Mouse (Mus musculus) olfactory bulb, adult 2 months (tissue): Measurements from ENCODE around the gene Copg1. TPM values are rescaled to one million over a fixed set of nuclear protein-coding genes. Genes with fewer than 3 reads are reported as not detected.

Source experiments
- H3K27ac ChIP-seq: fragments of 200-500 bp; 2 replicates; pipeline ENCODE4 v1.5.1; 2012; ENCODE audit warnings: low read depth, low read length; ENCODE audit not compliant: insufficient read depth
- H3K4me1 ChIP-seq: fragments of 200-500 bp; 2 replicates; pipeline ENCODE4 v1.6.1; 2012; ENCODE audit warnings: low read length; ENCODE audit not compliant: control insufficient read depth, insufficient read depth
- H3K4me3 ChIP-seq: fragments of 200-500 bp; 2 replicates; pipeline ENCODE4 v1.5.1; 2012; ENCODE audit warnings: mild to moderate bottlenecking, low read depth, low read length, moderate library complexity; ENCODE audit not compliant: insufficient read depth
- CTCF ChIP-seq: fragments of 200-500 bp; IDR thresholded peaks from 2 replicates; pipeline ENCODE4 v1.5.1; 2012; ENCODE audit warnings: low read depth, mild to moderate bottlenecking, low read length, moderate library complexity; ENCODE audit not compliant: insufficient read depth
- POLR2A ChIP-seq: fragments of 200-500 bp; IDR thresholded peaks from 2 replicates; pipeline ENCODE4 v1.6.1; 2012; ENCODE audit warnings: mild to moderate bottlenecking, low read depth, low read length, moderate library complexity; ENCODE audit not compliant: insufficient read depth
- WGBS: fragments of 180-500 bp; shearing (Covaris S2); methylation state at CpG from one replicate; pipeline ENCODE4 v1.1.7; 2018; 5-methylcytosine and 5-hydroxymethylcytosine counted together
- polyA plus RNA-seq: library from polyadenylated mRNA; stranded (reverse); fragments of >200 nt; gene quantifications from 2 replicates; pipeline ENCODE4 v1.2.4, GENCODE M21; 2012; ENCODE audit warnings: low replicate concordance; ENCODE audit not compliant: missing spikeins, insufficient read depth, insufficient read length

The Copg1 gene
- 490 TPM in 1 of 2 replicates, not detected in the other for polyA plus RNA-seq

- H3K27ac ChIP-seq: peak within 1 kb of the TSS; percentile 39
- H3K4me3 ChIP-seq: peak within 1 kb of the TSS; percentile 86
- TF ChIP-seq POLR2A: peak; percentile 64
- peak; percentile 69 for TF ChIP-seq CTCF
- peaks cover 15% of the 10 kb centered on the region for H3K4me1 ChIP-seq
- under 1% methylated on average over 31 of the region's 31 CpGs for WGBS
Measured at GRCm38 (mm10) chr6:87887594-87888233, at the start of gene Copg1. Gene Copg1, plus strand, starts transcription at chr6:87887814.

- H3K4me3 ChIP-seq: peak within 1 kb of the TSS; percentile 71
- under 1% methylated on average over 46 of the region's 46 CpGs for WGBS
- H3K27ac ChIP-seq: peak within 1 kb of the TSS; percentile 100
- TF ChIP-seq CTCF: no peak
- peak; percentile 78 for TF ChIP-seq POLR2A
- no peaks in the 10 kb centered on the region for H3K4me1 ChIP-seq
Measured at GRCm38 (mm10) chr6:87838551-87839197, 48.9 kb upstream of the Copg1 start, which contains the start of gene Isy1. Gene Isy1, minus strand, starts transcription at chr6:87838798.

DNA sequence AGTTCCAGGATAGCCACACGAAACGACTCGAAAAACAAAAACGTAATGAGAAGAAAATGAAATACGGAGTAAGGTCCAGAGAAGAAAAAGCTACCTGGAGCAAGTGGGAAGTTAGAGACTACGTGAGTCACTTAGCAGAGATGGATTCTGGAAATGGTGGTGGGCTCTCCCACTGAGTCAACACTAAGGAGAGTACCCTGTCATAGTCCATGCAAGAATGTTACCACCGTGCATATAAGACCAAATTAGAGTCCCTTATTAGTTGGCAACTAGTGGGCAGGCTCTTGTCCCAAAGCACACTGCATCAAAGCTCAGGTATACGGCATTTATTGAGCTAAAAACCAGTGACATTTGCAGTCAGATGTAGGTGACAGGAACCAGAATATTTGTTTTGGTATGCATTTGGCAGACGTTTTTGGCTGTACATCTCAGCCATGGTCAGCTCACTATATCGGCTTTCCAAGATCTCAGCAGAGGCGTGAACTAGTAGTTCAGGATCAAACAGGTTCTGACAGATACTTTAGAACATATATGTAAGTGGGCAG lies 47.7 kb upstream of the Copg1 start:
- H3K27ac ChIP-seq: no peak overlapping the region
- WGBS: 63% methylated on average over 11 of the region's 11 CpGs
- TF ChIP-seq CTCF: no peak
- no peak for TF ChIP-seq POLR2A
- H3K4me3 ChIP-seq: no peak overlapping the region
- no peaks in the 10 kb centered on the region for H3K4me1 ChIP-seq

- 79% methylated on average over 8 of the region's 8 CpGs for WGBS
- H3K4me1 ChIP-seq: no peaks in the 10 kb centered on the region
- H3K27ac ChIP-seq: no peak overlapping the region
- TF ChIP-seq CTCF (no peak), POLR2A (no peak)
- no peak overlapping the region for H3K4me3 ChIP-seq
Measured at GRCm38 (mm10) chr6:87841635-87842034, 46.0 kb upstream of the Copg1 start.

GRCm38 (mm10) chr6:87842254-87842653 lies 45.4 kb upstream of the Copg1 start:
- Histone ChIP-seq H3K27ac (no peak overlapping the region), H3K4me3 (no peak overlapping the region), H3K4me1 (no peaks in the 10 kb centered on the region)
- WGBS: 6% methylated on average over 1 of the region's 1 CpGs
- TF ChIP-seq POLR2A (no peak), CTCF (no peak)

- 81% methylated on average over 13 of the region's 13 CpGs for WGBS
- no peak for TF ChIP-seq CTCF
- TF ChIP-seq POLR2A: no peak
- Histone ChIP-seq H3K27ac (no peak overlapping the region), H3K4me3 (no peak overlapping the region), H3K4me1 (no peaks in the 10 kb centered on the region)
Measured at GRCm38 (mm10) chr6:87845031-87845695, 42.5 kb upstream of the Copg1 start.

DNA sequence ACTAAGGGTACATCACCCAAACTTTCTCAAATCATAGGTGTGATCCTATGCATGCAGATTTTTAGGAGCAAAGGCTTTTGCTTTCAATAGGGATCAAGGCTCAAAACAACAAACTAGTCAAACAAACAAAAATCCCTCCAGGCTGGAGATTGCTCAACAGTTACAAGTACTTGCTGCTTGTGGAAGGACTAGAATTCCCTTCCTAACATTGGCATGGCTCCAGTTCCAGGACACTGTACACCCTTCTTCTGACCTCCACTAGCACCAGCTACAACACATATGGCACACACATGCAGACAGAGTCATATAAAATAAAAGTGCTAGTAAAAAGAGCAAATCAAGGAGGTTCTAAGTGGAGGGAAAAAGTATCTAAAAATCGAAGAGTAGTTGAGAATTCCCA lies 40.8 kb upstream of the Copg1 start:
- Histone ChIP-seq H3K4me3 (no peak overlapping the region), H3K4me1 (no peaks in the 10 kb centered on the region), H3K27ac (no peak overlapping the region)
- WGBS: 63% methylated on average over 1 of the region's 1 CpGs
- no peak for TF ChIP-seq CTCF
- TF ChIP-seq POLR2A: no peak

GRCm38 (mm10) chr6:87849780-87850154 lies 37.8 kb upstream of the Copg1 start:
- H3K4me3 ChIP-seq: peak overlapping the region; percentile 69
- H3K27ac ChIP-seq: no peak overlapping the region
- under 1% methylated on average over 8 of the region's 8 CpGs for WGBS
- H3K4me1 ChIP-seq: no peaks in the 10 kb centered on the region
- TF ChIP-seq POLR2A (no peak), CTCF (no peak)

DNA sequence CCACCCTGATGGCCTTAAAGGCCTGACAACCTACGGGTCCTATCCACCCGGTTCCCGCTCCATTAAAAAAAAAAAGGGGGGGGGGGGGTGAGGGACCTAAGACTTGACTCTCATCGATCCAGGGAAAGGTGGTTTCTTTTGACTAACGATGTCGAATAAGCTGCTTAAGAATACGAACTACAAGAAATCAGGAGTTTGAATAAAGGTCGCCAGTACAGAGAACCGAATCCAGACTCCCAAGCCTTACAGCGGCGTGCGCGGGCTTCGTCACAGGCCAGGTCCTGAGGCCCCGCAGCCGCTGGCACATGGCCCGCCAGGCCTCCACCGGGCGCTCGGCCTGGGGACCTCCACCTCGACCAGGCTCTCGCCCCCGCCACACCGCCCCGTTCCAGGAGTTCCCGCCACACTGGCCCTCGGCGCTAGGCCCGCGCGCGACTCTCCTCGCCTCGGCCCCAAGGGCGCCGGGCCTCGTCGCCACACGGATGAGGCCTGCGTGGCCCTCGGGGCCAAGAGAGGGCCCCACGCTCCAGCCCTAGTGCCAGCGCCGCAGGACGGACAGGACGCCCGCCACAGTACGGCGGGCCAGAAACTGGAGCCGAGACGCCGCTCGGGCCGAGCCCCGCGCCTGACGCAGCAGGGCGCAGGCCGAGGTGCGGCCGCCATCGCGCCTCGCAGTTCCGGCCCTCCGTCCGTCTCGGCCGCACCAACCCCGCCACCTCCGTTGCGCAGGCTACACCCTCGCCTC lies 37.3 kb upstream of the Copg1 start:
- WGBS: under 1% methylated on average over 73 of the region's 73 CpGs
- H3K27ac ChIP-seq: peak overlapping the region; percentile 80
- TF ChIP-seq CTCF: no peak
- no peak for TF ChIP-seq POLR2A
- H3K4me3 ChIP-seq: peak overlapping the region; percentile 69
- H3K4me1 ChIP-seq: no peaks in the 10 kb centered on the region
